Mouse (Mus musculus) midbrain, postnatal 0 days (tissue): ENCODE data around the gene Inpp5f. TPM values are rescaled to one million over a fixed set of nuclear protein-coding genes. Genes with fewer than 3 reads are reported as not detected.
A peak's percentile ranks its signal among the peaks of the same experiment; 100 is the strongest.
"Not testable (repeated sequence)": the region's sequence is repeated elsewhere in the genome, so short reads cannot be mapped to it uniquely, and the experiment has no call there.

Experiments
- ATAC-seq: fragments of 200-750 bp; cut with Nextera tagmentation; 2 replicates; pipeline ENCODE4 v1.8.0; 2017; ENCODE audit warnings: moderate number of reproducible peaks, mild to moderate bottlenecking, moderate TSS enrichment, moderate library complexity; ENCODE audit not compliant: low FRiP score
- DNase-seq: peaks from one replicate; pipeline ENCODE4 v3.0.0-alpha.2; 2015; ENCODE audit warnings: low spot score
- H3K27ac ChIP-seq: fragments of 300-500 bp; sonication (generic); 2 replicates; pipeline ENCODE4 v1.5.1; 2014; ENCODE audit warnings: low read depth, mild to moderate bottlenecking, low read length, mixed read lengths
- H3K27me3 ChIP-seq: fragments of 300-500 bp; sonication (generic); 2 replicates; pipeline ENCODE4 v1.6.1; 2014; ENCODE audit warnings: low read length, control low read depth, mixed read lengths; ENCODE audit not compliant: insufficient read depth
- H3K36me3 ChIP-seq: fragments of 300-500 bp; sonication (generic); 2 replicates; pipeline ENCODE4 v1.6.1; 2014; ENCODE audit warnings: low read length, control low read depth, mixed read lengths; ENCODE audit not compliant: insufficient read depth
- H3K4me1 ChIP-seq: fragments of 300-500 bp; sonication (generic); 2 replicates; pipeline ENCODE4 v1.6.1; 2014; ENCODE audit warnings: mild to moderate bottlenecking, control low read depth, antibody characterized with exemption, low read length, mixed read lengths; ENCODE audit not compliant: insufficient read depth
- H3K4me2 ChIP-seq: fragments of 300-500 bp; sonication (generic); 2 replicates; pipeline ENCODE4 v1.6.1; 2014; ENCODE audit warnings: low read depth, mild to moderate bottlenecking, low read length, mixed read lengths; ENCODE audit not compliant: poor library complexity, severe bottlenecking
- H3K4me3 ChIP-seq: fragments of 300-500 bp; sonication (generic); 2 replicates; pipeline ENCODE4 v1.5.1; 2014; ENCODE audit warnings: low read depth, mild to moderate bottlenecking, low read length, moderate library complexity
- H3K9ac ChIP-seq: fragments of 300-500 bp; sonication (generic); replicated peaks from 2 replicates; pipeline ENCODE4 v1.6.1; 2014; ENCODE audit warnings: mild to moderate bottlenecking, low read length, moderate library complexity, mixed read lengths; ENCODE audit not compliant: poor library complexity, severe bottlenecking
- H3K9me3 ChIP-seq: fragments of 300-500 bp; sonication (generic); 2 replicates; pipeline ENCODE4 v1.6.1; 2016; ENCODE audit warnings: low read length, control low read depth
- CTCF ChIP-seq: IDR thresholded peaks from 2 replicates; pipeline ENCODE4 v1.5.1; 2016; ENCODE audit warnings: antibody characterized with exemption, mild to moderate bottlenecking
- WGBS: fragments of 180-500 bp; shearing (Covaris S2); extraction: QIAGEN DNeasy Blood & Tissue Kit; methylation state at CpG from one replicate; pipeline ENCODE4 v1.1.7; 2014; 5-methylcytosine and 5-hydroxymethylcytosine counted together
- polyA plus RNA-seq: library from polyadenylated mRNA; unstranded; fragments of >200 nt; fragmentation: Nextera tagmentation; extraction: Ambion mirVana; gene quantifications from 2 replicates; pipeline ENCODE4 v1.2.1, GENCODE M21; 2015
- total RNA-seq: library from RNA; depleted of rRNA; stranded (reverse); fragments of >200 nt; gene quantifications from 2 replicates; pipeline ENCODE4 v1.2.3, GENCODE M21; 2014

Gene Inpp5f
- total and polyA plus RNA-seq, 2 experiments from 2014 or later, result 424 to 503 TPM

DNA sequence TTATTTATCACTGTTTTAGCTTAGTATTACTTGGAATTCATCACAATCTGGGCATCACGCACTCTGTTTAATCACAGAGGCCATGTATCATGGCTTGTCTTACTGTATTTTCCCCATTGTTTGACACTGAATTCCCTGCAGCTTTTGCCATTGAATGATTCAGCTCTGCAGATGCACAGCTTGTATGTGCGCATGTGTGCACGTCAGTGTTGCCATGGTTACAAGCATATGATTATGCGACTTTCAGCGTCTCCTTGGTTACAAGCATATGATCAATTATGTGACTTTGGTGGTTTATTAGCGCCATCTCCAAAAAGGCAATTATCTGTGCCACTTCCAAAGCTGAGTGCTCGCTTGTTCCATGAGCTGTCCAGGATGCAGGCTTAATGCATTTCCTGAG is 79.7 kb downstream of the Inpp5f start:
- Histone ChIP-seq H3K36me3 (peaks cover 32% of the 10 kb centered on the region), H3K27ac (peak overlapping the region; percentile 86), H3K9ac (peak overlapping the region; percentile 57), H3K27me3 (no peaks in the 10 kb centered on the region), H3K4me1 (0 out of 2 replicates have a peak, but pooled peaks cover 4% of the 10 kb centered on the region), H3K9me3 (no peaks in the 10 kb centered on the region), H3K4me2 (peak overlapping the region; percentile 45), H3K4me3 (peak overlapping the region; percentile 49)
- WGBS, result 17% methylated on average over 7 of the region's 7 CpGs
- peak; percentile 93 for DNase-seq
- no peak for TF ChIP-seq CTCF
- ATAC-seq, result peak; percentile 63

DNA sequence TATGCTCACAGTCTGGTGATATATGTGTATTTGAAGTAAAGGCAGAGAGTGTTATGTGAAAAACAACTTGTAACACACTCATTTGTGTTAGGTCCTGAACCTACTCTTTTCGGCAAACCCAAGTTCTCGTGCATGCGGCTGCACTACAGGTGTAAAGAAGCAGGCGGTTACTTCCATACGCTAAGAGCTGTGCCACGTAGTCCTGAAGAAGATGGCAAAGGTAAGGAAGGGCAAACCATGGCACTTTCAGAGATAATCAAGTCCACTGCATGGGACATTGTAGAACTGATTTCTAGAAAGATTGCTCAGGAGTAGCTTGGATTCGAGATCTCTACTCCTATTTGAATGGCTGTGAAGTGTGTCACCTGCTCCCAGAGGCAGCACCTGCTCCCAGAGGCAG is 81.0 kb downstream of the Inpp5f start:
- H3K4me3 ChIP-seq, result no peak overlapping the region
- 0 out of 2 replicates have a peak overlapping the region, but pooled peaks have one; percentile 45 for H3K4me2 ChIP-seq
- no peaks in the 10 kb centered on the region for H3K27me3 ChIP-seq
- 0 out of 2 replicates have a peak, but pooled peaks cover 4% of the 10 kb centered on the region for H3K4me1 ChIP-seq
- no peak overlapping the region for H3K9ac ChIP-seq
- TF ChIP-seq CTCF, result no peak
- ATAC-seq, result no peak
- 90% methylated on average over 7 of the region's 7 CpGs for WGBS
- peak overlapping the region; percentile 18; the same call in 1 of the 2 replicates for H3K27ac ChIP-seq
- H3K36me3 ChIP-seq, result peaks cover 32% of the 10 kb centered on the region; the same call in 1 of the 2 replicates
- no peak for DNase-seq
- H3K9me3 ChIP-seq, result no peaks in the 10 kb centered on the region

DNA sequence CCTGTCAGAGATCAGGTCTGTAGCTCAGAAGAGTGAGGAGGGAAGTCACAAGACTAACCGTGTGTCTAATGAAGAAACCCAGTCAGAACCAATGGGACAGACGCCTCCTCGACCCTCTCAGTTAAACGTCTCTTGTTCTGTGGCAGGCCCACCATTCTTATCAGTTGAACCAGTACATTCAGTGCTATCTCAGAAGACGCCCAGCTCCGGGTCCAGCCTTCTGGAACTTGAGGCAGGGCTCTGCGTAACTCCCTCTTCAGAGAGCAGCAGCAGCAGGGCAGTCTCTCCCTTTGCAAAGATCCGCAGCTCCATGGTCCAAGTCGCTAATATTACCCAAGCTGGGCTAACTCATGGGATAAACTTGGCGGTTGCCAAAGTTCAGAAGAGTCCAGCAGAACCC is 83.7 kb downstream of the Inpp5f start:
- no peak overlapping the region for H3K4me3 ChIP-seq
- peaks cover 42% of the 10 kb centered on the region for H3K36me3 ChIP-seq
- no peak overlapping the region for H3K27ac ChIP-seq
- H3K4me1 ChIP-seq, result 0 out of 2 replicates have a peak, but pooled peaks cover 4% of the 10 kb centered on the region
- no peak overlapping the region for H3K4me2 ChIP-seq
- H3K9me3 ChIP-seq, result no peaks in the 10 kb centered on the region
- no peak for TF ChIP-seq CTCF
- no peak overlapping the region for H3K9ac ChIP-seq
- WGBS, result 88% methylated on average over 10 of the region's 10 CpGs
- no peaks in the 10 kb centered on the region for H3K27me3 ChIP-seq
- no peak for DNase-seq
- ATAC-seq, result no peak

GRCm38 (mm10) chr7:128699959-128700358 is 88.8 kb downstream of the Inpp5f start:
- H3K36me3 ChIP-seq, result peaks cover 36% of the 10 kb centered on the region
- H3K4me2 ChIP-seq, H3K4me1 ChIP-seq, H3K4me3 ChIP-seq, H3K9me3 ChIP-seq, DNase-seq, H3K27ac ChIP-seq, H3K27me3 ChIP-seq, H3K9ac ChIP-seq, ATAC-seq: not testable (repeated sequence)
- WGBS, result 89% methylated on average over 6 of the region's 6 CpGs

DNA sequence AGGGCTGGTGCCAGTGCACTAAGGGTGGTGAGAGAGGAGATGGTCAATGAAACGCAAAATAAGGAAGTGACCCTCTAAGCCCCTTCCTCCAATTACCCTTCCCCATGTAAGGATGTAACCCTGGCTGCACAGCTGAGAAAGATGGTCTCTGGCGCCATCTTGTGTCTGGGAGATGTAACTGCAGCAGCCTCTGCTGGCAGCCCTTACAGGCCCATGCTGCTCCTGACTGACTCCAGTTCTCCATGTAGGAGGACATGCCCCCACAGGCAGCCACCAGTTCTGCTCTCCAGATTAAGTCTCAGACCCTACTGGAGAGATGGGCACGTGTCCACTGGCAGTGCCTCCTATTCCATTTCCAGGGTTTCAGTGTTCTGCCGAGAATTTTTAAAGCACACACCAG is 94.6 kb downstream of the Inpp5f start:
- no peak overlapping the region for H3K9ac ChIP-seq
- 29% methylated on average over 4 of the region's 4 CpGs for WGBS
- no peaks in the 10 kb centered on the region for H3K27me3 ChIP-seq
- ATAC-seq (peak; percentile 63), DNase-seq (peak; percentile 78)
- no peaks in the 10 kb centered on the region for H3K4me1 ChIP-seq
- peaks cover 65% of the 10 kb centered on the region for H3K36me3 ChIP-seq
- no peak overlapping the region for H3K4me2 ChIP-seq
- peak; percentile 98 for TF ChIP-seq CTCF
- no peaks in the 10 kb centered on the region for H3K9me3 ChIP-seq
- no peak overlapping the region for H3K27ac ChIP-seq
- H3K4me3 ChIP-seq, result no peak overlapping the region

DNA sequence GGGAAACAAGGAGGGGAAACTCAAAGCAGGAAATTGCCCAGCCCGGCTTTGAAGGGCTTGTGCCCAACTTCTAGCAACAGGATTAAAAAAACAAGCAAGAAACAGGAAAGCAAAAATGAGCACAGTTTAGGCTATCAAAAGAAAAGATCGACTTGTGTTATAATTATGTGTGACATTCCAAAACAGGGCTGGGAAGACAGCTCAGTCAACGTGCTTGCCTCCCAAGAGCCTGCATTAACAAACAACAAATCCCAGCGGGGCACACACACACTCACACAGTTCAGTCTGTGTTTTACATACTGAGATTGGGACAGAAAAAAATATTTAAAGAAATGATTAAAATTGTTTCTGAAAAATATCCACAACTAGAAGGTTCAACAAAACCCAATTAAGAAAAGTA is 106.9 kb downstream of the Inpp5f start:
- Histone ChIP-seq H3K36me3 (peaks cover 49% of the 10 kb centered on the region), H3K4me1 (no peaks in the 10 kb centered on the region), H3K4me2 (no peak overlapping the region), H3K27ac (no peak overlapping the region), H3K9ac (no peak overlapping the region), H3K9me3 (no peaks in the 10 kb centered on the region), H3K4me3 (no peak overlapping the region), H3K27me3 (no peaks in the 10 kb centered on the region)
- TF ChIP-seq CTCF, result no peak
- no peak for ATAC-seq
- 65% methylated on average over 4 of the region's 4 CpGs for WGBS
- DNase-seq, result no peak
